13 mouse cellular contexts compared by ENCODE assay signal in the genomic region with DNA sequence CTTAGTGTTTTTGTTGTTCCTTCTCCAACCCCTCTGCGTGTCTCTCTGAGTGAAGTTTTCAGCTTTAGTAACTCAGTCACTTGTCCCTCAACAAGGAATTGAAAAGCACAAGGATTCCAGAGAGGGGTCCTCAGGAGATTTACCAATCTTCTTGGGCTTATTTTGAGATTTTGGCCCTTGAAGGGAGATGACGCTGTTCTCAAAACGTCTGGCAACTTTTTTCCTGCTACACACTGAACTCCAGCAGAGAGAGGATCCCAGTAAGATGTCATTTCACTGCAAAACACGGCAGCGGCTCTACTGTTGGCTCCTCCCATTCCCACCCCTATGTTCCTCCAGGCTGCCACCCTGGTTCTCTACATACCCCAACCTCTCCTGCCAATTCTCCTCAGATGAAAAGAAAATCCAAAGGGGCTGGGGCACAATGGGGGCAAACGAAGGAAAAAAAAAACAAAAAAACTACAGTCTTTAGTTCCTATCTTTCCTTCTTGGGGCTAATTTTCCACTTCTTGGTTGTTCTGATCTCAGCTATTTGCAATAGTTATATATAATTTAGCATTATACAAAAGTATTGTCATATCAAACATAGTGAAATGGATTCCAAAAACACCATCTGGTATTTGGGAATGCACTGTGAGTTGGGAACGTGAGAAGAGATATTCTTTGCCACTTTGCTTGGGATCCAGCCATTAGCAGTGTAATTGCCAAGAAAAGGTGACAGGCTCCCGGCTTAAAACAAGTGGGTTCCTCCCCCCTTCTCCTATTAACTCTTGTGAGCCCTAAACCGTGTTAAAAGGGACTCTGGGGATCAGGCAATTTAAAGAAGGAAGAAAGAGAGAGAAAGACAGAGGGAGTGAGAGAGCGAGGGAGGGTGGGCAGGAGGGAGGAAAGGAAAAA.
DNase-seq lines count a peak whose midpoint lies in the region; ATAC-seq lines count a peak whose summit lies in the region.
"Had no signal": no experiment of that assay in that cellular context is flagged by ENCODE, and none has a peak within 500 bp of the region (broad histone marks: within the 10 kb centered on the region; RNA-seq: fewer than 3 reads in every experiment).

No protein-coding gene starts in this region.

- H3K9me3 ChIP-seq in forebrain, embryonic 13.5 days (replicated peaks) = no peaks in the 10 kb centered on the region
- no peaks in the 10 kb centered on the region for H3K9me3 ChIP-seq in hindbrain, embryonic 16.5 days (ENCODE audit: control insufficient read depth, low read length)
- H3K9me3 ChIP-seq: embryonic facial prominence, embryonic 13.5 days; megakaryocyte, embryonic 14.5 days had no signal

- peak; percentile 79 for ATAC-seq in forebrain, embryonic 13.5 days
- peak; percentile 57 for ATAC-seq in hindbrain, embryonic 16.5 days

- no peak overlapping the region; the same call in 1 of the 2 replicates for H3K4me3 ChIP-seq in forebrain, embryonic 13.5 days
- H3K4me3 ChIP-seq in hindbrain, embryonic 16.5 days (ENCODE audit: low read length) = no peak overlapping the region
- H3K4me3 ChIP-seq: embryonic facial prominence, embryonic 13.5 days; megakaryocyte, embryonic 14.5 days had no signal

- peak overlapping the region; percentile 37 for H3K4me2 ChIP-seq in forebrain, embryonic 13.5 days
- H3K4me2 ChIP-seq in hindbrain, embryonic 16.5 days (ENCODE audit: low read length) = no peak overlapping the region; the same call in 1 of the 2 replicates
- H3K4me2 ChIP-seq: embryonic facial prominence, embryonic 13.5 days had no signal

- intact Hi-C loops in left cerebral cortex, postnatal 14 days (cut with DNase I) = no loop called here
- intact Hi-C loops in left cerebral cortex, postnatal 36 days (cut with DNase I) = no loop called here

- no peaks in the 10 kb centered on the region for H3K27me3 ChIP-seq in forebrain, embryonic 13.5 days
- H3K27me3 ChIP-seq in hindbrain, embryonic 16.5 days (replicated peaks; ENCODE audit: control insufficient read depth, insufficient read depth, low read length) = no peaks in the 10 kb centered on the region
- H3K27me3 ChIP-seq: embryonic facial prominence, embryonic 13.5 days had no signal

- WGBS in forebrain, embryonic 13.5 days = 11% methylated on average over 10 of the region's 10 CpGs
- 26% methylated on average over 10 of the region's 10 CpGs for WGBS in hindbrain, embryonic 16.5 days

- H3K9ac ChIP-seq in forebrain, embryonic 13.5 days = peak overlapping the region; percentile 17; the same call in 1 of the 2 replicates
- H3K9ac ChIP-seq in hindbrain, embryonic 16.5 days (ENCODE audit: low read depth, low read length) = no peak overlapping the region
- H3K9ac ChIP-seq: embryonic facial prominence, embryonic 13.5 days had no signal

- H3K4me1 ChIP-seq in forebrain, embryonic 13.5 days = peaks cover 67% of the 10 kb centered on the region
- H3K4me1 ChIP-seq in hindbrain, embryonic 16.5 days (ENCODE audit: control insufficient read depth, insufficient read depth, low read depth, low read length) = peaks cover 16% of the 10 kb centered on the region

- DNase-seq in left cerebral cortex, postnatal 14 days (ENCODE audit: low spot score in 2 of 2) = peak; percentile 33 to 47
- DNase-seq in left cerebral cortex, postnatal 36 days (ENCODE audit: low spot score in 2 of 2) = no peak
- peak; percentile 27 for DNase-seq in cerebellum, adult 8-10 months
- no peak for DNase-seq in kidney, adult 8-10 months
- DNase-seq in natural killer cell, adult 2 months (ENCODE audit: low spot score in 2 of 2) = no peak
- DNase-seq: gastrocnemius, postnatal 36 days; kidney, postnatal 10 days; liver; thymus, adult 2 months had no signal

- H3K36me3 ChIP-seq in forebrain, embryonic 13.5 days (ENCODE audit: poor library complexity, severe bottlenecking) = no peaks in the 10 kb centered on the region
- H3K36me3 ChIP-seq in hindbrain, embryonic 16.5 days (ENCODE audit: control insufficient read depth, insufficient read depth, low read length) = no peaks in the 10 kb centered on the region
- H3K36me3 ChIP-seq: embryonic facial prominence, embryonic 13.5 days had no signal

- H3K27ac ChIP-seq in forebrain, embryonic 13.5 days = peak overlapping the region; percentile 96
- H3K27ac ChIP-seq in hindbrain, embryonic 16.5 days (ENCODE audit: low read depth, low read length) = peak overlapping the region; percentile 61

Comparison
In these comparisons a context has a peak if more than half of its experiments do, and no peak if none do; other contexts are left out.
1. DNase-seq: peak in left cerebral cortex, postnatal 14 days (2 of 2) and cerebellum, adult 8-10 months (single experiment); none in left cerebral cortex, postnatal 36 days (0 of 2), kidney, adult 8-10 months (0 of 2) and natural killer cell, adult 2 months (0 of 2).